Mouse (Mus musculus) megakaryocyte, embryonic 14.5 days (primary cell): ENCODE results near the gene Emilin2.

ENCODE experiments used
- FLI1 ChIP-seq: IDR thresholded peaks from 2 replicates; pipeline ENCODE4 v1.6.1; 2012; ENCODE audit warnings: low read length, inconsistent platforms, mixed read lengths
- GATA1 ChIP-seq: IDR thresholded peaks from 3 replicates; pipeline ENCODE4 v1.6.1; 2012; ENCODE audit warnings: mixed read lengths, low read length, inconsistent platforms, borderline replicate concordance

DNA sequence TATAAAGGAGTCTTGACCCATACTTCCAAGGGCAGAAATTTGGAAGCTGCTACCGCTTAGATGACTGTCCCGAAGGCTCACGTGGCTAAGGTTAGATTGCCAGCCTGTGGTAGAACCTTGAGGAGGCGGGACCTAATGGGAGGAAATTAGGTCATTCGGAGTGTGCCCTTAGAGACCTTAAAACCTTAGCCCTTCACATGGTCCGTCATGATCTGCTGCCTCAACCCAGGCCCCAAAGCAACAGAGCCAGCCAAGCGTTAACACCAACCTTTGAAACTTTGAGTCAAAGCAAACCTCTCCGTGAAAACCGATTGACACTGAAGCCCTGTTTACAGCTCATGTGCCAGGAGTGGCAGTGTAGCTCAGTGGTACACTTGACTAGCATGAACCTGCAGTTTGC, 29.1 kb downstream of the Emilin2 start:
- no peak for TF ChIP-seq GATA1
- TF ChIP-seq FLI1: no peak
